Mouse (Mus musculus): ENCODE measurements around the gene Pum1. TPM values are rescaled to one million over a fixed set of nuclear protein-coding genes. Genes with fewer than 3 reads are reported as not detected.

Gene Pum1
- polyA plus RNA-seq, 1 experiment: 48.4 TPM

GRCm38 (mm10) chr4:130749566-130749965 is 86.4 kb downstream of the Pum1 start:
- Histone ChIP-seq H3K36me3 (ENCODE audit: control insufficient read depth, insufficient read depth, low read length) (peaks cover 70% of the 10 kb centered on the region), H3K4me3 (ENCODE audit: low read depth, low read length) (no peak overlapping the region), H3K27me3 (ENCODE audit: control insufficient read depth, insufficient read depth, low read length) (no peaks in the 10 kb centered on the region), H3K4me1 (ENCODE audit: control insufficient read depth, insufficient read depth, insufficient read length, low read length) (peaks cover 6% of the 10 kb centered on the region; the same call in 1 of the 2 replicates), H3K27ac (ENCODE audit: insufficient read depth, low read depth, low read length) (no peak overlapping the region)
- TF ChIP-seq CTCF (IDR thresholded peaks at IDR 0.05; ENCODE audit: extremely low read depth, insufficient read length, insufficient replicate concordance, low read depth, low read length) (no peak), POLR2A (IDR thresholded peaks at IDR 0.05; ENCODE audit: low read depth, low read length) (no peak)
- WGBS: 75% methylated on average over 7 of the region's 7 CpGs

- H3K4me1 ChIP-seq (ENCODE audit: control insufficient read depth, insufficient read depth, insufficient read length, low read length): no peaks in the 10 kb centered on the region
- 94% methylated on average over 2 of the region's 2 CpGs for WGBS
- no peak for TF ChIP-seq POLR2A (IDR thresholded peaks at IDR 0.05; ENCODE audit: low read depth, low read length)
- TF ChIP-seq CTCF (IDR thresholded peaks at IDR 0.05; ENCODE audit: extremely low read depth, insufficient read length, insufficient replicate concordance, low read depth, low read length): no peak
- H3K36me3 ChIP-seq (ENCODE audit: control insufficient read depth, insufficient read depth, low read length): peaks cover 77% of the 10 kb centered on the region
- no peak overlapping the region for H3K27ac ChIP-seq (ENCODE audit: insufficient read depth, low read depth, low read length)
- H3K27me3 ChIP-seq (ENCODE audit: control insufficient read depth, insufficient read depth, low read length): no peaks in the 10 kb centered on the region
- H3K4me3 ChIP-seq (ENCODE audit: low read depth, low read length): no peak overlapping the region
Measured at GRCm38 (mm10) chr4:130751966-130752365, 88.8 kb downstream of the Pum1 start.

GRCm38 (mm10) chr4:130752591-130752990 is 89.5 kb downstream of the Pum1 start:
- H3K27me3 ChIP-seq (ENCODE audit: control insufficient read depth, insufficient read depth, low read length): no peaks in the 10 kb centered on the region
- TF ChIP-seq POLR2A (IDR thresholded peaks at IDR 0.05; ENCODE audit: low read depth, low read length): no peak
- TF ChIP-seq CTCF (IDR thresholded peaks at IDR 0.05; ENCODE audit: extremely low read depth, insufficient read length, insufficient replicate concordance, low read depth, low read length): no peak
- no peaks in the 10 kb centered on the region for H3K4me1 ChIP-seq (ENCODE audit: control insufficient read depth, insufficient read depth, insufficient read length, low read length)
- H3K27ac ChIP-seq (ENCODE audit: insufficient read depth, low read depth, low read length): no peak overlapping the region
- no peak overlapping the region for H3K4me3 ChIP-seq (ENCODE audit: low read depth, low read length)
- H3K36me3 ChIP-seq (ENCODE audit: control insufficient read depth, insufficient read depth, low read length): peaks cover 74% of the 10 kb centered on the region
- 83% methylated on average over 7 of the region's 7 CpGs for WGBS

GRCm38 (mm10) chr4:130753755-130754154 is 90.6 kb downstream of the Pum1 start:
- Histone ChIP-seq H3K36me3 (ENCODE audit: control insufficient read depth, insufficient read depth, low read length) (peaks cover 69% of the 10 kb centered on the region), H3K27ac (ENCODE audit: insufficient read depth, low read depth, low read length) (no peak overlapping the region), H3K4me3 (ENCODE audit: low read depth, low read length) (no peak overlapping the region), H3K27me3 (ENCODE audit: control insufficient read depth, insufficient read depth, low read length) (no peaks in the 10 kb centered on the region), H3K4me1 (ENCODE audit: control insufficient read depth, insufficient read depth, insufficient read length, low read length) (no peaks in the 10 kb centered on the region)
- WGBS: 53% methylated on average over 5 of the region's 5 CpGs
- TF ChIP-seq POLR2A (IDR thresholded peaks at IDR 0.05; ENCODE audit: low read depth, low read length) (no peak), CTCF (IDR thresholded peaks at IDR 0.05; ENCODE audit: extremely low read depth, insufficient read length, insufficient replicate concordance, low read depth, low read length) (no peak)

- Histone ChIP-seq H3K27ac (ENCODE audit: insufficient read depth, low read depth, low read length) (no peak overlapping the region), H3K36me3 (ENCODE audit: control insufficient read depth, insufficient read depth, low read length) (peaks cover 71% of the 10 kb centered on the region), H3K4me3 (ENCODE audit: low read depth, low read length) (no peak overlapping the region), H3K27me3 (ENCODE audit: control insufficient read depth, insufficient read depth, low read length) (no peaks in the 10 kb centered on the region), H3K4me1 (ENCODE audit: control insufficient read depth, insufficient read depth, insufficient read length, low read length) (no peaks in the 10 kb centered on the region)
- no peak for TF ChIP-seq POLR2A (IDR thresholded peaks at IDR 0.05; ENCODE audit: low read depth, low read length)
- 61% methylated on average over 2 of the region's 2 CpGs for WGBS
Measured at GRCm38 (mm10) chr4:130754776-130755175, 91.7 kb downstream of the Pum1 start.

- Histone ChIP-seq H3K4me1 (ENCODE audit: control insufficient read depth, insufficient read depth, insufficient read length, low read length) (no peaks in the 10 kb centered on the region), H3K4me3 (ENCODE audit: low read depth, low read length) (no peak overlapping the region), H3K27me3 (ENCODE audit: control insufficient read depth, insufficient read depth, low read length) (no peaks in the 10 kb centered on the region), H3K36me3 (ENCODE audit: control insufficient read depth, insufficient read depth, low read length) (peaks cover 61% of the 10 kb centered on the region), H3K27ac (ENCODE audit: insufficient read depth, low read depth, low read length) (no peak overlapping the region)
- no peak for TF ChIP-seq POLR2A (IDR thresholded peaks at IDR 0.05; ENCODE audit: low read depth, low read length)
- no peak for TF ChIP-seq CTCF (IDR thresholded peaks at IDR 0.05; ENCODE audit: extremely low read depth, insufficient read length, insufficient replicate concordance, low read depth, low read length)
- 84% methylated on average over 2 of the region's 2 CpGs for WGBS
Measured at GRCm38 (mm10) chr4:130759875-130760274, 96.8 kb downstream of the Pum1 start.

GRCm38 (mm10) chr4:130761809-130762208 is 98.7 kb downstream of the Pum1 start:
- peaks cover 63% of the 10 kb centered on the region for H3K36me3 ChIP-seq (ENCODE audit: control insufficient read depth, insufficient read depth, low read length)

More at GRCm38 (mm10) chr4:130761809-130762208, 98.7 kb downstream of the Pum1 start:
- Histone ChIP-seq H3K27me3 (ENCODE audit: control insufficient read depth, insufficient read depth, low read length) (no peaks in the 10 kb centered on the region), H3K4me3 (ENCODE audit: low read depth, low read length) (no peak overlapping the region), H3K4me1 (ENCODE audit: control insufficient read depth, insufficient read depth, insufficient read length, low read length) (no peaks in the 10 kb centered on the region), H3K27ac (ENCODE audit: insufficient read depth, low read depth, low read length) (no peak overlapping the region)
- WGBS: 68% methylated on average over 5 of the region's 5 CpGs
- TF ChIP-seq CTCF (IDR thresholded peaks at IDR 0.05; ENCODE audit: extremely low read depth, insufficient read length, insufficient replicate concordance, low read depth, low read length) (no peak), POLR2A (IDR thresholded peaks at IDR 0.05; ENCODE audit: low read depth, low read length) (no peak)

All from small intestine, adult 2 months (tissue).